Mouse (Mus musculus) spleen, postnatal 4 days (tissue): ENCODE data around the gene Lsm4.

Experiments used
- DNase-seq, 2 experiments: peaks; one replicate each; pipeline ENCODE4 v3.0.0; 2022; ENCODE audit warnings: low spot score in 2 of 2

Lsm4 gene

DNA sequence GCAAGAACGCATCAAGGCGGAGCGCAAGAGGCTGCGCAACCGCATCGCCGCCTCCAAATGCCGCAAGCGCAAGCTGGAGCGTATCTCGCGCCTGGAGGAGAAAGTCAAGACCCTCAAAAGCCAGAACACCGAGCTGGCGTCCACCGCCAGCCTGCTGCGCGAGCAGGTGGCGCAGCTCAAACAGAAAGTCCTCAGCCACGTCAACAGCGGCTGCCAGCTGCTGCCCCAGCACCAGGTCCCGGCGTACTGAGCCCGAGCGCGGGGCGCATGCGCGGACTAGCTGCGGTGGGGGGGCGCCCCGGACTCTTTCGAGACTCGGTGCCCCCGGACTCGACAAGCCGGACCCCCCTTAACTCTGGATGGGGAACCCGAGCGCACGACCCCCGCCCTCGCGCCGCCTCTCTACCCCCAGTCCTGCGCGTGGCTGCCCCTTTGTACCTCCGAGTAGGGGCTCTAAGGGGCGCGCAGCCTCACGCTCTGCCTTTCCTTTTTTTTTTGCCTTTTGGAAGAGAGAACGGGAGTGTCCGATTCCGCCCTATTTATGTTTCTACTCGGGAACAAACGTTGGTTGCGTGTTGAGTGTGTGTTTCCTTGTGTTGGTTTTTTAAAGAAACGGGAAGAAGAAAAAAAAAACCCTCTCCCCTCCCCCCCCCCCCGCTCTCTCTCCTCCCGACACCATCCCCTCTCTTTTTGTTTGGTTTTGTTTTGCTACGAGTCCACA lies 26.9 kb downstream of the Lsm4 start:
- DNase-seq = peak; percentile 81 to 92

DNA sequence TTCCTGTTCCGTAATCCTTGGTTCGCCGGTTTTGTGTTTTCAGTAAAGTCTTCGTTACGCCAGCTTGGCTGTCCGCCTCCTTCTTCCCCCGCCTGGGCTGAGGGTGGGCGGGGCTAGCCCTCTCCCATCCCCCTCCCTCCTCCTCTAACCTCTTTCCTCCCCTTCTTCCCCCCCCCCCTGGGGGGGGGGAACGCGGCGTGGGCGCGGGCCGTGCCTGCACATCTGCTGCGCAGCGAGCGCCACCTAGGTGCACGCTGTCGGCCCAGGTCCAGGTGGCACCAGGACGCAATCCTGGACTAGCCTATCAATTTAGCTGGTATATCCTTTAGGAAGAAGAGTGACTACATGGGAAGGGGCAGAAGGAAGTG lies 27.5 kb downstream of the Lsm4 start:
- DNase-seq = peak; percentile 88 to 93

GRCm38 (mm10) chr8:70701048-70701981 lies 28.3 kb downstream of the Lsm4 start:
- DNase-seq = no peak

DNA sequence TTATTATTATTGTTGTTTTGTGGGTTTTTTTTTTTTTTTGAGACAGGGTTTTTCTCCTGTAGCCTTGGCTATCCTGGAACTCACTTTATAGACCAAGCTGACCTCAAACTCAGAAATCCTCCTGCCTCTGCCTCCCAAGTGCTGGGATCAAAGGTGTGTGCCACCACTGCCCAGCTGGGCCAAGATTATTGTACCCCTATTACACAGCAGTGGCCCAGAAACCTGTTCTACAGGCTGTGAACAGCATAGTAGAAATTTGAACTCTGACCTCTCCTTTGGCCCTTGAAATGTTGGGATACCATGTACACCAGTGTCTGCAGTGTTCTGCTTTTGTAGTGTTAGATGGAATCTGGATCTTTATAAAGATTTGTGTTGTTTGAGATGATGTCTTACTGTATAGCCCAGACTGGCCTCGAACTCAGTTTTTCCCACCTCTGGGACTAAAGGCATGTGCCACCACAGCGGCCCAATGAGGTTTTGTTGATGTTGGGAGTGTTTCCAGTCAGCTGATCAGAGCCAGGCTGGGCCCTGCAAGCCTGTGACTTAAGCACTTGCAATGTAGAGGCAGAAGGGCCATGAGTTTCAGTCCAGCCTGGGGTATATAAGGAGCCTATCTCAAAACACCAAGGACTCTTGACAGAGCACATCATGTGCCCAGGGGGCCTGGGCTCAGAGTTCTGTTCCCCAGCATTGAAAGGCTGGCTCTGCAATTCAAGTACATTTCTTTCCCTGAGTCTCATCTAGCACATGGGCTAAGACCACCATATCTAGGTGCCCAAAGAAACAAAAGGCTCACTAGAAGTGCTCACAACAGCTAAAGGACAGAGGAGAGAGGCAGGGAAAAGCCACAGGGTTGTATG lies 29.2 kb downstream of the Lsm4 start:
- DNase-seq = no peak

- no peak for DNase-seq
Observed at GRCm38 (mm10) chr8:70702842-70703182, 29.8 kb downstream of the Lsm4 start.

DNA sequence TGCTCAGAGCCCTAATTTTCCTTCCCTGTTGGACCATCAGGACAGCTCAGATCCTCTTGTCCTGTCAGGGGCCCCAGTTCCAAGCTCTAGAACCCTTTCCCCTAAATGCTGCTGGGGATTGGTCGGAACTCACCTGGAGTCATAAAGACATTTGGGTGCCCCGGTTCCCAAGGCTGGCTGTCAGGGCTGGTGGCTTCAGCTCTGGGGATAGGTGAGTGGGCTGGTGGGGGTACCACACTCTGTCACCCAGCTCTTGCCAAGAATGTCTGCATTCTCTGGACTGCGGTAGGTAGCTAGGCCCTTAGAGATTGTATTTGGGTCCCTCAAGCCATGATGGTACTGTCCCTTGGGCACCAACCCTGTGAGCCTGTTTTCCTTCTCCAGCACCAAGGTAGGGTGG lies 30.2 kb downstream of the Lsm4 start, which contains the start of gene Iqcn:
TSS of gene Iqcn (plus strand) at position 171 of the 400 bp plus-strand sequence.
- DNase-seq = no peak

GRCm38 (mm10) chr8:70708281-70708680 lies 35.2 kb downstream of the Lsm4 start:
- no peak for DNase-seq

GRCm38 (mm10) chr8:70709794-70710193 lies 36.7 kb downstream of the Lsm4 start:
- no peak for DNase-seq

DNA sequence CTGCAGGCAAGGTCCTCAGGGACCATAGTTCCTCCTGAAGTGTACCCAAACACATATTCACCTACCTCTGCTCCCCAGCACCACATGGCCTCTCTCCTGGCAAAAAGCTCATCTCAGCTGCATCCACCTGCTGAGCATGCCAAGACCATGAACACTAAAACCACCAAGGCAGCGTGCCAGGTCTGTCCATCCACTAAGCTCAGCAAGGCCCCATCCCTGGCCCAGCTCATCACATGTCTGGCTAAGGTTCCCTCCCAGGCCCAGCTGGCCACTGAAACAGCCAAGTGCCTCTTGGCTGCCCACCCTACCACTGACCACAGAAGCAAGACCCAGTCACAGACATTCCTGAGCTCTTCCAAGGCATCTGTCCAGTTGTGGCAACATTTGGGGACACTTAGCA lies 37.2 kb downstream of the Lsm4 start:
- no peak for DNase-seq

- DNase-seq = no peak
Observed at GRCm38 (mm10) chr8:70711041-70711440, 38.0 kb downstream of the Lsm4 start.

- DNase-seq = no peak
Observed at GRCm38 (mm10) chr8:70713991-70714390, 40.9 kb downstream of the Lsm4 start.

- DNase-seq = no peak
Observed at GRCm38 (mm10) chr8:70715086-70715485, 42.0 kb downstream of the Lsm4 start.

DNA sequence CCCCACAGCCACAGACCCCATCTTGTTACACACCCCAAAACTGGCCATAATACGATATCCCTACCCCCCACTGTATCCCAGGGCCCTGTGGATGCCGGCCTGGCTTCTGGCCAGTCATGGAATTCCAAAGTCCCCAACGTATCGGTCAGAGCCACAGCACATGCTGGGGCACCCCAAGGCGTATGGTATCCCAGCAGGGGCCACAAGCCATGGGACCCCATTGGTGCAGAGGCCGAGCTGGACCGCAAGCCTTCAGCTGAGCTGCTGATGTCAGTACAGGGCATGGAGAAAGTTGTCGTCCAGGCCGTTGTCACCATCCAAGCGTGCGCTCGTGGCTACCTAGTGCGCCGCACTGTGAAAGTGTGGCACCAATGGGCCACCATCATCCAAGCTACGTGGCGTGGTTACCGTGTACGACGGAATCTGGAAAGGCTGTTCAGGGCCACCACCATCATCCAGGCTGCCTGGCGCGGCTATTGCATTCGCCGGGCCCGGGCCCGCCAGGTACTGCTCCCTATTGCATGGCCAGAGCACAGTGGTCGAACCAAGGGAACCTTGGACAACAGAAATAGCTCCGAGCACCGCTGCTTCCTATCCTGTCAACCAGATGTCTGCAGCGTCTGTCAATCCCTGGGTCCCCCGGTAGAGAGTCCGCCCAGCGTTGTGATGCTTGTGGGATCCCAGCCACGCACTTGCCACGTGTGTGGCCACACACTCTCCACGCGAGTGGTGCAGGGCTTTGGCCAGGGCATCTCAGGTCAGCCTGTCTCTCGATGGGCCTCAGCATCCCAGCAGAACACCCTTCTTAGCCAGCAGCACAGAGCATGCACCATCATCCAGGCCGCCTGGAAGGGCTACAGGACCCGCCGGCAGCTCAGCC lies 43.7 kb downstream of the Lsm4 start:
- no peak for DNase-seq

DNA sequence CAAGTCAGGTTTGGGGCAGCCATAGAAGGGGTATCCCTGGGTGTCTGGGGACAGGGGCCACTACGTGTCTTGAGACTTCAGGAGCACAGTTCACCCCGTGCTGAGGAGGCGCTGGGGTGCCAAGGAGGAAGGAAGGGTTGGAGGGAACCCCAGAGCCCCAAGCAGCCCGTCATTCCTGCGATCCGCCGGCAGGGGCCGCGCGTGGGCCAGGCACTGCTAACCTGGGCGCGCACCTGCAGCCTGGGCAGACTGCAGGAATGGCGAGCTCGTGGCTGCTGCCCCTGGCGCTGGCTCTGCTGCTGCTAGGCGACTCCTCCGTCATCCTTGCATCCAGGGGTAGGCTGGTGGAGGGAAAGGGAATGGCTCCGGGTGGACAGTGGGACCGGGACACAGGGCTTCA lies 45.2 kb downstream of the Lsm4 start, which contains the start of gene Gm3336:
TSS of gene Gm3336 (plus strand) at position 247 of the 400 bp plus-strand sequence.
- DNase-seq = peak; percentile 75 to 92

DNA sequence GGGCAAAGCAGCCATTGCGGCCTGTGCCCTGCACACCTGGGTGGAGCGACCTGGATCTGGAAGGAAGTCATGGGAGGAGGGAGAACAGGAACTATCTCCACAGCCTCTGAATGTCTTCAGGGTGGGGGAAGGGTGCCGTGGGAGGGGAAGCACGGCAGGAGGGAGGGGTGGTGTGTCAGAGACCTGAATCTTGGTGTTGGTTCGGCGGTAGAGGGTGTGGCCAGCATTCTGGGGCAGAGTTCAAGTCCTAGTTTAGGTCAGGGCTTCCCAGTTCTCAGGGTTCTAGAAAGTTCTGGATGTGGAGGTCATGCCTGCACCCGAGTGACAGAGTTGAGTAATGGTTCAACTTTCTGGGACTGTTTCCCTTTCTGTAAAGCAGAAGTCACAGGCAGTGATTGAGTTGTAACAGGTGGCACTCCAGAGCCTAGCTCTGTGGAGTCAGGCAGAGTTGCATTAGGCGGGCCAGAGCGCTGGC lies 46.8 kb downstream of the Lsm4 start:
- DNase-seq = peak in 1 of 2 experiments; percentile 63

DNA sequence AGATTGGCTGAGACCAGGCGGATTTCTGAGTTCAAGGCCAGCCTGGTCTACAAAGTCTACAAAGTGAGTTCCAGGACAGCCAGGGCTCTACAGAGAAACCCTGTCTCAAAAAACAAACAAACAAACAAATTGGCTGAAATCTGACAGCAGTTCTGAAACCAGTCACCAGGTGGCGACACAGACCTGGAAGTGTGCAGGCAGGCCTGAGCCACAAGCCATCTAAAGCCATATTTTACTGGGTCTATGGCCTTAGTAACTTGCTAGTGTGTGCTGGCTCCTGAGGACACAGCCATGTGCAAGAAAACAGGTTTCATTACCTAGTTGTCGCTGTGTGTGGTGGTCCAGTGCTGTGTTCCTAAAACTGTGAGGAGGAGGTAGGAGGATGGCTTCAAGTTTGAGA lies 47.7 kb downstream of the Lsm4 start:
- DNase-seq = peak; percentile 79 to 93

DNA sequence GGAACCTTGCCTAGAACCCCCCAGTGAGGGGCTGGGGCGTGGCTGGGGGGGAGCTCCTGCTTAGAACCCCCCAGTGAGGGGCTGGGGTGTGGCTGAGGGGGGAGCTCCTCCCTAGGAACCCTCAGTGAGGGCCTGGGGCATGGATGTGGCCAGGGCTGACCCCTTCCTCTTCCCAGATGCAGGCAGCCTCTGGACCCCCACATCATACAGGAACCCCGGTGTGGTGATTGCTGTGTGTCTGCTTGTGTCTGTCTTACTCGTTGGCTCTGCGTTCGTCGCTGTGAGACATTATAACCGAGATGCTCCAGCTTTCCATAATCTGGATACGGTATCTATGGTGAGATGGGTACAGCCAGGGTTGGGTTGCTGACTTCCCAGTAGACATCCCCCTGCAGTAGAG lies 48.6 kb downstream of the Lsm4 start:
- no peak for DNase-seq

- DNase-seq = no peak
Observed at GRCm38 (mm10) chr8:70723486-70724210, 50.6 kb downstream of the Lsm4 start, which contains the start of gene Pde4c. Pde4c (plus strand) TSS chr8:70723720.

- no peak for DNase-seq
Observed at GRCm38 (mm10) chr8:70724216-70724615, 51.2 kb downstream of the Lsm4 start.
